Mouse (Mus musculus) ES-E14 (cell line): ENCODE measurements around the gene Prpf40a. TPM values are rescaled to one million over a fixed set of nuclear protein-coding genes. Genes with fewer than 3 reads are reported as not detected.

Experiments used
- DNase-seq: peaks from one replicate; pipeline ENCODE4 v3.0.0-alpha.2; 2013; ENCODE audit warnings: low read depth, low spot score
- H3K27ac ChIP-seq: 2 replicates; pipeline ENCODE4 v1.5.1; 2012; ENCODE audit warnings: low read depth, mild to moderate bottlenecking, low read length, moderate library complexity, mixed read lengths; ENCODE audit not compliant: poor library complexity, insufficient read depth, severe bottlenecking
- H3K36me3 ChIP-seq: 2 replicates; pipeline ENCODE4 v1.6.1; 2012; ENCODE audit warnings: mild to moderate bottlenecking, low read length, moderate library complexity, mixed read lengths; ENCODE audit not compliant: control insufficient read depth, poor library complexity, insufficient read depth, severe bottlenecking
- H3K4me1 ChIP-seq, 2 experiments: fragments of 150-350 bp in 1 of 2; sonication (generic) in 1 of 2; 2 replicates each; pipeline ENCODE4 v1.6.1; 2012; ENCODE audit warnings: low read length in 2 of 2, mild to moderate bottlenecking in 1 of 2, mixed read lengths in 1 of 2; ENCODE audit not compliant: control insufficient read depth in 2 of 2, insufficient read depth in 2 of 2, poor library complexity in 1 of 2
- H3K4me3 ChIP-seq, 2 experiments: fragments of 150-350 bp in 1 of 2; sonication (generic) in 1 of 2; 2 replicates each; pipeline ENCODE4 v1.5.1; 2012; ENCODE audit warnings: low read length in 2 of 2, low read depth in 1 of 2, mild to moderate bottlenecking in 1 of 2, mixed read lengths in 1 of 2; ENCODE audit not compliant: insufficient read depth in 1 of 2, poor library complexity in 1 of 2, severe bottlenecking in 1 of 2
- H3K9ac ChIP-seq: 2 replicates; pipeline ENCODE4 v1.6.1; 2012; ENCODE audit warnings: low read depth, mild to moderate bottlenecking, low read length, mixed read lengths; ENCODE audit not compliant: poor library complexity, insufficient read depth, severe bottlenecking
- H3K9me3 ChIP-seq: fragments of 150-350 bp; sonication (generic); 2 replicates; pipeline ENCODE4 v1.6.1; 2012; ENCODE audit warnings: low read depth, mild to moderate bottlenecking, low read length; ENCODE audit not compliant: control insufficient read depth, insufficient read depth
- CHD2 ChIP-seq: IDR thresholded peaks from 2 replicates; pipeline ENCODE4 v1.6.1; 2014; ENCODE audit warnings: mild to moderate bottlenecking, low read depth, low read length, inconsistent platforms
- HCFC1 ChIP-seq: IDR thresholded peaks from 2 replicates; pipeline ENCODE4 v1.6.1; 2012; ENCODE audit warnings: low read length, inconsistent platforms, borderline replicate concordance; ENCODE audit not compliant: insufficient read depth
- MAFK ChIP-seq: IDR thresholded peaks from 2 replicates; pipeline ENCODE4 v1.6.1; 2014; ENCODE audit warnings: mild to moderate bottlenecking, low read depth, low read length, inconsistent platforms; ENCODE audit not compliant: insufficient read depth
- ZC3H11A ChIP-seq: IDR thresholded peaks from 2 replicates; pipeline ENCODE4 v1.6.1; 2012; ENCODE audit warnings: low read depth, mild to moderate bottlenecking, inconsistent platforms, low read length, borderline replicate concordance
- ZNF384 ChIP-seq: IDR thresholded peaks from 2 replicates; pipeline ENCODE4 v1.6.1; 2012; ENCODE audit warnings: low read depth, low read length, inconsistent platforms
- in situ Hi-C, 2 experiments: fragments of 600-800 bp; cut with MboI; formaldehyde crosslinking; loops; one replicate each; pipeline ENCODE4 v1.15.1; 2025; ENCODE audit warnings: low sequenced_read_pairs in 2 of 2, inconsistent platforms in 1 of 2; ENCODE audit not compliant: unreplicated experiment in 2 of 2
- total RNA-seq: library from RNA; depleted of rRNA; stranded (reverse); fragments of 300-350 nt; gene quantifications from 2 replicates; pipeline ENCODE4 v1.2.3, GENCODE M21; 2012

Prpf40a gene
- total RNA-seq, 1 experiment: 136 TPM

- Histone ChIP-seq H3K27ac (no peak overlapping the region), H3K9me3 (no peaks in the 10 kb centered on the region), H3K36me3 (peaks cover 8% of the 10 kb centered on the region), H3K9ac (no peak overlapping the region), H3K4me1 (no peaks in the 10 kb centered on the region), H3K4me3 (no peak overlapping the region)
- DNase-seq: no peak
- in situ Hi-C loops: no loop called here
- TF ChIP-seq ZC3H11A (no peak), MAFK (no peak), HCFC1 (no peak), ZNF384 (no peak), CHD2 (no peak)
Observed at GRCm38 (mm10) chr2:53204373-53205274, 13.5 kb upstream of the Prpf40a start.

GRCm38 (mm10) chr2:53200164-53200885 lies 9.2 kb upstream of the Prpf40a start:
- H3K4me1 ChIP-seq: no peaks in the 10 kb centered on the region
- H3K9me3 ChIP-seq: no peaks in the 10 kb centered on the region
- in situ Hi-C loops: no loop called here
- H3K27ac ChIP-seq: no peak overlapping the region
- no peak for TF ChIP-seq MAFK
- H3K36me3 ChIP-seq: peaks cover 11% of the 10 kb centered on the region
- H3K9ac ChIP-seq: no peak overlapping the region
- no peak overlapping the region for H3K4me3 ChIP-seq
- DNase-seq: no peak

GRCm38 (mm10) chr2:53199203-53199602 lies 8.1 kb upstream of the Prpf40a start:
- no peak overlapping the region for H3K4me3 ChIP-seq
- DNase-seq: no peak
- H3K9ac ChIP-seq: no peak overlapping the region
- no peak overlapping the region for H3K27ac ChIP-seq
- no peak for TF ChIP-seq ZNF384
- TF ChIP-seq CHD2: no peak
- TF ChIP-seq HCFC1: no peak
- no peak for TF ChIP-seq ZC3H11A
- no peak for TF ChIP-seq MAFK
- H3K36me3 ChIP-seq: peaks cover 9% of the 10 kb centered on the region; the same call in 1 of the 2 replicates
- no peaks in the 10 kb centered on the region for H3K9me3 ChIP-seq
- in situ Hi-C loops: no loop called here
- H3K4me1 ChIP-seq: 0 out of 4 replicates have a peak, but pooled peaks cover 0 to 2% of the 10 kb centered on the region in 2 experiments

- Histone ChIP-seq H3K27ac (no peak overlapping the region), H3K4me1 (peaks cover 0 to 9% of the 10 kb centered on the region in 2 experiments; a peak in 1 of 4 replicates), H3K9me3 (no peaks in the 10 kb centered on the region), H3K4me3 (no peak overlapping the region; a peak in 1 of 4 replicates), H3K36me3 (peaks cover 9% of the 10 kb centered on the region; the same call in 1 of the 2 replicates), H3K9ac (no peak overlapping the region)
- DNase-seq: no peak
- in situ Hi-C loops: no loop called here
- TF ChIP-seq ZNF384: no peak
- no peak for TF ChIP-seq CHD2
- no peak for TF ChIP-seq ZC3H11A
- TF ChIP-seq MAFK: no peak
- TF ChIP-seq HCFC1: no peak
Observed at GRCm38 (mm10) chr2:53196431-53196830, 5.3 kb upstream of the Prpf40a start.
